Mouse (Mus musculus) testis, adult 2 months (tissue): ENCODE results near the gene Armh1.
A peak's percentile ranks its signal among the peaks of the same experiment; 100 is the strongest.

ENCODE experiments used
- CTCF ChIP-seq: fragments of 200-500 bp; IDR thresholded peaks from 2 replicates; pipeline ENCODE4 v1.5.1; 2012; ENCODE audit warnings: low read depth, mild to moderate bottlenecking, inconsistent platforms, low read length, moderate library complexity; ENCODE audit not compliant: control insufficient read depth, insufficient read depth, insufficient replicate concordance
- POLR2A ChIP-seq: fragments of 200-500 bp; IDR thresholded peaks from 2 replicates; pipeline ENCODE4 v1.6.1; 2012; ENCODE audit warnings: low read depth, mild to moderate bottlenecking, inconsistent platforms, low read length, moderate library complexity; ENCODE audit not compliant: control insufficient read depth

- peak; percentile 69 for TF ChIP-seq POLR2A
- TF ChIP-seq CTCF, result no peak
Observed at GRCm38 (mm10) chr4:117251801-117252316, at the start of gene Armh1, which contains the start of gene Tmem53.
